Mouse (Mus musculus) neural tube, embryonic 12.5 days (tissue): ENCODE data around the gene Macrod2. TPM values are rescaled to one million over a fixed set of nuclear protein-coding genes. Genes with fewer than 3 reads are reported as not detected.

Experiments used
- ATAC-seq: fragments of 200-750 bp; cut with Nextera tagmentation; 2 replicates; pipeline ENCODE4 v1.8.0; 2017; ENCODE audit warnings: low read depth, mild to moderate bottlenecking, moderate TSS enrichment, moderate library complexity; ENCODE audit not compliant: low FRiP score
- H3K27ac ChIP-seq: fragments of 300-500 bp; sonication (generic); 2 replicates; pipeline ENCODE4 v1.5.1; 2016
- H3K27me3 ChIP-seq: fragments of 300-500 bp; sonication (generic); replicated peaks from 2 replicates; pipeline ENCODE4 v1.6.1; 2016; ENCODE audit warnings: mild to moderate bottlenecking
- H3K36me3 ChIP-seq: fragments of 300-500 bp; sonication (generic); 2 replicates; pipeline ENCODE4 v1.6.1; 2016; ENCODE audit warnings: mild to moderate bottlenecking
- H3K4me1 ChIP-seq: fragments of 300-500 bp; sonication (generic); 2 replicates; pipeline ENCODE4 v1.6.1; 2016
- H3K4me2 ChIP-seq: fragments of 300-500 bp; sonication (generic); replicated peaks from 2 replicates; pipeline ENCODE4 v1.6.1; 2016; ENCODE audit warnings: mild to moderate bottlenecking
- H3K4me3 ChIP-seq: fragments of 300-500 bp; sonication (generic); 2 replicates; pipeline ENCODE4 v1.5.1; 2016
- H3K9ac ChIP-seq: fragments of 300-500 bp; sonication (generic); 2 replicates; pipeline ENCODE4 v1.6.1; 2016; ENCODE audit warnings: mild to moderate bottlenecking
- H3K9me3 ChIP-seq: fragments of 300-500 bp; sonication (generic); 2 replicates; pipeline ENCODE4 v1.6.1; 2016; ENCODE audit warnings: mild to moderate bottlenecking
- WGBS: fragments of 180-500 bp; shearing (Covaris S2); methylation state at CpG from one replicate; pipeline ENCODE4 v1.1.7; 2016; 5-methylcytosine and 5-hydroxymethylcytosine counted together
- polyA plus RNA-seq: library from polyadenylated mRNA; unstranded; fragments of >200 nt; fragmentation: Nextera tagmentation; extraction: Ambion mirVana; gene quantifications from 2 replicates; pipeline ENCODE4 v1.2.1, GENCODE M21; 2016

The Macrod2 gene
- polyA plus RNA-seq, 1 experiment from 2014 or later, result 53.8 TPM

DNA sequence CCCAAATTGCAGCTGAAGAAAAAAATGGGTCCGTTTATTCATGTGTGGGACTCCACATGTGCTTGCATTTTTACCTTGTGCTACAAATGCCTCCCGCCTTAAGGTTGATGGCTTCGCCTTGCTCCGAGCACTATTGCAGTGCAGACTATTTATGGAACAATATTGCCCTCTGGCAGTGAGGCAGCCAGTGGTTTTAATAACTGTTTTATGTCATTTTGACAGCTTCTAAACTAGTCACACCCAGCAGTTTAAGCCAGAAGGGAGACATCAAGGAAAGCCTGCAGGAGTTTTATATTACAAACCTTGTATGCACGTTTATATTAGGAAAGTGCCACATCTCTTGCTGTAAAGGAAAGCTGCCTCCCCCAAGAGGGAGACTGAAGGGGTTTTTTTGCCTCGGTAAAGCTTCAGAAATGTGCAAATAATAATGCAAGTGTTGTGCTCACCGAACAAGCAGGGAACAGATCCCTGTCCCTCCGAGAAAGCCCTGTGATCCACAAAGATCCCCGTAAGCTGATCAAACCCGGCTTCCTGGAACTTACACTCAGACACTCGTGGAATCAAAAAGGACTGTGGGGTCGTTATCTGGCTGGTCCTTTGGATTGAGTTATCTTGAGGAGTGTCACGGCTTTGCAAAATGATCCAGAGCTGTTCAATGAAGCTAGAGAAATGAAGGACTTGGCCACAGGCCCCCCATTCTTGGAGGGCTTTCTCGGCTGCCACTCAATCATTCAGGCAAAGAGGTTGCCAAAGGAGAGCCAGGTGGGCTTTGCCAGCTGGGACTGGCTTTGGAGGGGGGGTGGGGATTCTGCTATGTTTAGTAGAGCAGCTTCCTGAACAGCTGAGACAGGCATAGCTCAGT, 1663.0 kb downstream of the Macrod2 start:
- Histone ChIP-seq H3K36me3 (no peaks in the 10 kb centered on the region), H3K4me1 (peaks cover 9% of the 10 kb centered on the region), H3K4me3 (no peak overlapping the region), H3K9me3 (no peaks in the 10 kb centered on the region), H3K4me2 (no peak overlapping the region), H3K9ac (no peak overlapping the region), H3K27ac (no peak overlapping the region), H3K27me3 (no peaks in the 10 kb centered on the region)
- peak; percentile 65 for ATAC-seq
- 62% methylated on average over 14 of the region's 14 CpGs for WGBS

DNA sequence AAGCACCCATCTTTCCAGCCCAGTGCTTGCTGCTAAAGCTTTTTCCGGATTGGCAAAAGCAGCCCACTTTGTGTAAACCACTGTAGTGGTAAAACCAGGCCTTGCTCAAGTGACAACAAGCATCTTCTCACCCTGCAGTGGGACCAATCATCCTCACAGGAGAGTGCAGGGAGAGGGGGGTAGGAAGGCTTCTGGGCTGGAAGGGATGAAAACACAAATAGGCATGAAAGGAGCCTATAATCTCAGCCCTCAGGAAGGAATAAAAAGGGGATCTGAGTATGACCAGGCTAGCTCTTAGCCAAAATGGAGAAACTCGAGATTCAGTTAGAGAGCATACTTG, 1663.6 kb downstream of the Macrod2 start:
- no peak for ATAC-seq
- H3K9ac ChIP-seq, result no peak overlapping the region
- H3K4me3 ChIP-seq, result no peak overlapping the region
- H3K4me1 ChIP-seq, result peaks cover 9% of the 10 kb centered on the region
- no peaks in the 10 kb centered on the region for H3K36me3 ChIP-seq
- 76% methylated on average over 2 of the region's 2 CpGs for WGBS
- no peak overlapping the region for H3K27ac ChIP-seq
- H3K27me3 ChIP-seq, result no peaks in the 10 kb centered on the region
- no peaks in the 10 kb centered on the region for H3K9me3 ChIP-seq
- H3K4me2 ChIP-seq, result no peak overlapping the region

DNA sequence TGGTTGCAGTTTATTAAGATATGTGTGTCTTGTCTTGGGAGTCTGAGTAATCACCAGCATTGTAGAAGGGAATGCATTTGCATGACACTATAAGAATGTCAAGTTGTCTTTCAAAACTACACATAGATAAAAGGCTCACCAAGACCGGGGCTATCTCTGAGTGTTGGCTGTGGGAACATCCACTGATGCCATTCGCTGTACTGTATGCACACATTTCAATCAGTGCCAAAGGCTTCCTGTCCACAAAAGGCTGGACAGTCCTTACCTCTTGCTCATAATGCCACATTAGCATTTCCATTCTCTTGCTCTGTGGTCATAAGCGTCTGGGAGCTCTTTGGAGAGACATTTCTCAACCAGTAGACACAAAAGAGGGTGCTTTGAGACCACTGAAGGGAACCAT, 1713.8 kb downstream of the Macrod2 start:
- Histone ChIP-seq H3K36me3 (no peaks in the 10 kb centered on the region), H3K4me2 (no peak overlapping the region), H3K4me3 (no peak overlapping the region), H3K9me3 (no peaks in the 10 kb centered on the region), H3K9ac (no peak overlapping the region), H3K27me3 (no peaks in the 10 kb centered on the region), H3K27ac (no peak overlapping the region), H3K4me1 (no peaks in the 10 kb centered on the region)
- no peak for ATAC-seq
- WGBS, result 65% methylated on average over 3 of the region's 3 CpGs

DNA sequence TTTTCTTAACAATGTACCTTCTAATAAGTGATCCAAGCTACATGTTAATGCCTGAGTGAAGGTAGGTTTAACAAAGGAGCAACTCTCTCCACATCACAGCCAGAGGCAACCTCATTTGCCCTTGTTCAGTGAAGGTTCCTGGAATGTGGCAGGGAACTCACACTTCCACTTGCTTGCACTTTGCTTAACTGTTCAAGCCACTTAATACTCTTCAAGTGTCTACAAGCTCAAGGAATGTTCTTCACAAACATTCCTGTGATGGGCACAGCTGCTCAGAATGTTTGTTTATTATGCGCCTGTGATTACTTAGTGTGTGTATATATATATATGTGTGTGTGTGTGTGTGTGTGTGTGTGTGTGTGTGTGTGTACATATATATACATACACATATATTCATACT, 1721.5 kb downstream of the Macrod2 start:
- H3K27me3 ChIP-seq, result no peaks in the 10 kb centered on the region
- no peaks in the 10 kb centered on the region for H3K4me1 ChIP-seq
- no peaks in the 10 kb centered on the region for H3K36me3 ChIP-seq
- H3K9ac ChIP-seq, result no peak overlapping the region
- H3K27ac ChIP-seq, result no peak overlapping the region
- H3K9me3 ChIP-seq, result no peaks in the 10 kb centered on the region
- H3K4me3 ChIP-seq, result no peak overlapping the region
- 94% methylated on average over 1 of the region's 1 CpGs for WGBS
- no peak overlapping the region for H3K4me2 ChIP-seq
- no peak for ATAC-seq

DNA sequence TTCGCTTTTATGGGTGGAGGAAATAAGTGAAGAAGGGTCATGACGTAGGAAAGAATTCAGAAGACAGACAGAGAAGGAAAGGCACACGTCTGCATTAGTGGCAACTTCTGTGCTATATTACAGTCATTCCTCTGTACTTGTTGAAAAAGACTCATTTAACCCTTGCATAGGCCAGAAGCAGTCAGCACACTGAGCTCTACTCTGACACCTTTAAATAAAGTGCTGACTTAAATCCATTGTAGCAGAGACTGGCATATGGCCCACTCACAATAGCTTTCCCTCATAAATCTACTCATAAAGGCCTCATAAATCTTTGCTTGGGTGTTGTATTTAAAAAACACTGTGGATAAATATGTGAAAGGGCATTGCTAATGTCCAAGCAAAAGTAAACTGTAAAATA, 1733.0 kb downstream of the Macrod2 start:
- no peaks in the 10 kb centered on the region for H3K36me3 ChIP-seq
- H3K4me1 ChIP-seq, result no peaks in the 10 kb centered on the region
- WGBS, result 64% methylated on average over 3 of the region's 3 CpGs
- H3K4me2 ChIP-seq, result no peak overlapping the region
- no peaks in the 10 kb centered on the region for H3K9me3 ChIP-seq
- peak; percentile 37; the same call in 1 of the 2 replicates for ATAC-seq
- no peaks in the 10 kb centered on the region for H3K27me3 ChIP-seq
- no peak overlapping the region for H3K27ac ChIP-seq
- no peak overlapping the region for H3K4me3 ChIP-seq
- H3K9ac ChIP-seq, result no peak overlapping the region

- no peak for ATAC-seq
- H3K27me3 ChIP-seq, result no peaks in the 10 kb centered on the region
- no peaks in the 10 kb centered on the region for H3K36me3 ChIP-seq
- no peaks in the 10 kb centered on the region for H3K4me1 ChIP-seq
- H3K27ac ChIP-seq, result no peak overlapping the region
- H3K9ac ChIP-seq, result no peak overlapping the region
- H3K4me3 ChIP-seq, result no peak overlapping the region
- no peaks in the 10 kb centered on the region for H3K9me3 ChIP-seq
- 80% methylated on average over 4 of the region's 4 CpGs for WGBS
- no peak overlapping the region for H3K4me2 ChIP-seq
These were observed 1734.1 kb downstream of the Macrod2 start for GRCm38 (mm10) chr2:142129166-142129565.

- Histone ChIP-seq H3K4me2 (no peak overlapping the region), H3K27me3 (no peaks in the 10 kb centered on the region), H3K36me3 (no peaks in the 10 kb centered on the region), H3K27ac (no peak overlapping the region), H3K4me1 (no peaks in the 10 kb centered on the region), H3K4me3 (no peak overlapping the region), H3K9me3 (no peaks in the 10 kb centered on the region), H3K9ac (no peak overlapping the region)
- no peak for ATAC-seq
- WGBS, result 85% methylated on average over 2 of the region's 2 CpGs
These were observed 1754.2 kb downstream of the Macrod2 start for GRCm38 (mm10) chr2:142149310-142149709.

DNA sequence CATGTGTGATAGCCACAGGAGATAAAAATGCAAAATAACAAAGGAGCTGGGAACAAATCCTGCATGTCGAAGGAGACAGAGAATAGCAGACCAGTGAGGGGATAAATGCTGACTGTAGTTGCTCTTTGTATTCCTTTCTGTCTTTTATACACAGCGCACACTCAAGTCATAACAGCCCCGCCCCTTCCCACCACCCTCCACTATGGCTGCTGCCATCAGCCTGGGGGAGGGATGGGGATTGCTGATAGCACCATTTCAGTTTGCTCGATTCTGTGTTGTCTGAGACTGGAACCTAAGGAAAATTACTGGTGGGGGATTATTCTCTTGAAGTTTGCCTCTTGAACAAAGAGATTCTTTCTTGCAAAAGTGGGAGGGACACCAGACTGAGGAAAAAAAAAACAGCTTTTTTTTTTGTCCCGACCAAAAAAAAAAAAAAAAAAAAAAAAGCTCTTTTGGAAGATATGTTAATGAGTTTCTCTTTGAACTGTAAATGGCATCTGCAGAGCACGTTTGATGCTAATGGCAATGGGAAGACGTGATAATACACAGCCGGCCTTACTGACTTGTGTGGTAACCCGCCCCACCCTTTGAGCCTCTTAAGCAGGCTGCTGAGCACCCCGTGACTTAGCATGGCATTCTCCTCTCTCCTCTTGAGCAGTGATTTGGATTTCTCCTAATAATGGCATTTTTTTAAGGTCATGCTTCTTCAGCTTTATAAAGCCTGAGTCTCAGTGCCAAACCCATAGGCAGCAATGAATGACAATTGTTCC, 1768.6 kb downstream of the Macrod2 start:
- 18% methylated on average over 10 of the region's 10 CpGs for WGBS
- Histone ChIP-seq H3K9ac (no peak overlapping the region), H3K4me2 (peak overlapping the region; percentile 39)

DNA sequence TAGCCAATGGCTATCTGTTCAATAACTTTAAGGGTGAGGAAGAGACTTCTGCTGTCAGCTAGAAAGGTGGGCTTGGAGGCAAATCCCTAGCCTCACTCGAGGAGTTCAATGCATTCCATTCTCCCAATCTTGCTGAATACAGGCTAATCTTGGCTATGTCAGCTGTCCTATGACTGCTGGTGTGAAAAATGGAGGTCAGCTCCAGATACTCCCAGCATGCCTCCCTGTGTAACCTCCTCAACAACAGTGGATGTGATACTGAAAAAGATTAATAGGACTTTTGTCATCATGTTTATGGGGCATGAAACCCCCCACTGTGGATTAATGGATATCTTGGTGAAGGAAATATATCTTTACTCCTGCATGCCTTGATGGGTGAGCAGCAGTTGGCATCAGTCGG, 1774.5 kb downstream of the Macrod2 start:
- no peaks in the 10 kb centered on the region for H3K9me3 ChIP-seq
- no peaks in the 10 kb centered on the region for H3K27me3 ChIP-seq
- H3K4me1 ChIP-seq, result no peaks in the 10 kb centered on the region
- no peak overlapping the region for H3K4me2 ChIP-seq
- ATAC-seq, result 0 out of 2 replicates have a peak, but pooled peaks have one; percentile 33
- 32% methylated on average over 2 of the region's 2 CpGs for WGBS
- H3K27ac ChIP-seq, result no peak overlapping the region
- H3K36me3 ChIP-seq, result no peaks in the 10 kb centered on the region
- no peak overlapping the region for H3K9ac ChIP-seq
- no peak overlapping the region for H3K4me3 ChIP-seq

More for the DNA sequence above, 1768.6 kb downstream of the Macrod2 start:
- Histone ChIP-seq H3K27ac (no peak overlapping the region), H3K4me1 (0 out of 2 replicates have a peak, but pooled peaks cover 3% of the 10 kb centered on the region), H3K9me3 (no peaks in the 10 kb centered on the region), H3K36me3 (no peaks in the 10 kb centered on the region), H3K4me3 (no peak overlapping the region), H3K27me3 (no peaks in the 10 kb centered on the region)
- peak; percentile 86 for ATAC-seq

DNA sequence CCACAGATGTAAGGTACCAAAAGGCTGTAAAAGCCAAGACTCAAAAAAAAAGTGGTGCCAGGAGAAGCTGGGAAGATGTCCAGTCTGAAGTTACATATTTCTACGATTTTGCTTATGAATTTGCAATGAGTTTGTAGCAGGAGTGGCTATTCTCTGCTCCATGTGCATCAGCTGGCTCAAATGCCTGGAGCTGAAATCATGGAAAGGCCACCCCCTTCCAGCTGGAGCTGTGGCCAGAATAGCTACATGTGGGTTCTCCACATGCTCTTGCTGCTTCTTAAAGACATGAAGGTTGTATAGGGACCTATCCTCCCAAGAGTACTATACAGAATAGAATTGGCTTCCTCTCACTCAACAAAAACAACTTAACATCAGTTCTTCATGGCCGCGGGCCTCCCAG, 1777.6 kb downstream of the Macrod2 start:
- no peak for ATAC-seq
- H3K4me2 ChIP-seq, result no peak overlapping the region
- no peak overlapping the region for H3K9ac ChIP-seq
- no peaks in the 10 kb centered on the region for H3K27me3 ChIP-seq
- 94% methylated on average over 3 of the region's 3 CpGs for WGBS
- H3K4me3 ChIP-seq, result no peak overlapping the region
- H3K36me3 ChIP-seq, result no peaks in the 10 kb centered on the region
- H3K27ac ChIP-seq, result no peak overlapping the region
- H3K4me1 ChIP-seq, result no peaks in the 10 kb centered on the region
- no peaks in the 10 kb centered on the region for H3K9me3 ChIP-seq

GRCm38 (mm10) chr2:142174039-142174438, 1778.9 kb downstream of the Macrod2 start:
- H3K36me3 ChIP-seq, result no peaks in the 10 kb centered on the region
- WGBS, result 81% methylated on average over 2 of the region's 2 CpGs
- no peaks in the 10 kb centered on the region for H3K9me3 ChIP-seq
- ATAC-seq, result no peak
- H3K4me1 ChIP-seq, result no peaks in the 10 kb centered on the region
- H3K27ac ChIP-seq, result no peak overlapping the region
- no peak overlapping the region for H3K4me3 ChIP-seq
- no peak overlapping the region for H3K9ac ChIP-seq
- no peaks in the 10 kb centered on the region for H3K27me3 ChIP-seq
- H3K4me2 ChIP-seq, result no peak overlapping the region

DNA sequence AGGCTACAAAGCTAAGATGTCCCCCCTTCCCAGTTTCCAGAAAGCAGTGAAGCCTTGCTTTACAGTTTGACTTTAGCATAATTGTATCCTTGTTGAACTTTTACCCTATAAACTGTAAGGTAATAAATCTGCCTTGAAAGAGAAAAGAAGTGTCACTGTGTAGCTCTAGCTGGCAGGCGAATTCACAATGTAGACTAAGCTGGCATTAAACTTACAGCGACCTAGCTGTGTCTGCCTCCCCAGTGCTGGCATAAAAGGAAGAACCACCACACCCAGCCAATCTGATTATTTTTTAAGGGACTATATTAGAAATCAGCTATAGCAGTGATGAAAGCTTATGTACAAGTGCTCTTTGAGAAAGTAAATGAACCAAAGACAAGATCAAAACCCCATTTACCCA, 1791.8 kb downstream of the Macrod2 start:
- Histone ChIP-seq H3K9me3 (no peaks in the 10 kb centered on the region), H3K27me3 (no peaks in the 10 kb centered on the region), H3K27ac (no peak overlapping the region), H3K36me3 (no peaks in the 10 kb centered on the region), H3K4me3 (no peak overlapping the region), H3K4me1 (peaks cover 12% of the 10 kb centered on the region), H3K9ac (no peak overlapping the region), H3K4me2 (peak overlapping the region; percentile 24; the same call in 1 of the 2 replicates)
- WGBS, result 8% methylated on average over 2 of the region's 2 CpGs
- peak; percentile 91 for ATAC-seq
